Mouse (Mus musculus) myocyte (in vitro differentiated cells): ENCODE measurements around the gene C1qtnf2. TPM values are rescaled to one million over a fixed set of nuclear protein-coding genes. Genes with fewer than 3 reads are reported as not detected.

Source experiments
- H3K27me3 ChIP-seq: one replicate; pipeline ENCODE4 v1.6.1; 2011; ENCODE audit not compliant: control insufficient read depth, insufficient read depth, insufficient read length
- H3K36me3 ChIP-seq: one replicate; pipeline ENCODE4 v1.6.1; 2011; ENCODE audit not compliant: control insufficient read depth, insufficient read depth
- H3K4me2 ChIP-seq: one replicate; pipeline ENCODE4 v1.6.1; 2011; ENCODE audit warnings: low read depth, control low read depth
- H3K4me3 ChIP-seq: one replicate; pipeline ENCODE4 v1.5.1; 2011; ENCODE audit warnings: mild to moderate bottlenecking, control low read depth, moderate library complexity
- H3K79me2 ChIP-seq: one replicate; pipeline ENCODE4 v1.6.1; 2011; ENCODE audit not compliant: control insufficient read depth, insufficient read depth
- H3ac ChIP-seq: one replicate; pipeline ENCODE4 v1.6.1; 2011; ENCODE audit not compliant: control insufficient read depth, insufficient read length
- CEBPB ChIP-seq: IDR thresholded peaks from 2 replicates; pipeline ENCODE4 v1.6.1; 2011; ENCODE audit warnings: mild to moderate bottlenecking, moderate library complexity; ENCODE audit not compliant: poor library complexity, insufficient read depth, severe bottlenecking
- E2F4 ChIP-seq: IDR thresholded peaks from one replicate; pipeline ENCODE4 v1.6.1; 2011; ENCODE audit warnings: mild to moderate bottlenecking, control low read depth, moderate library complexity; ENCODE audit not compliant: insufficient read depth
- MAX ChIP-seq: IDR thresholded peaks from one replicate; pipeline ENCODE4 v1.6.1; 2011; ENCODE audit warnings: low read depth, mild to moderate bottlenecking, control low read depth
- MYOD1 ChIP-seq, 3 experiments: IDR thresholded peaks; one replicate each; pipeline ENCODE4 v1.6.1; 2011; ENCODE audit warnings: control low read depth in 2 of 3, low read depth in 2 of 3, mild to moderate bottlenecking in 2 of 3, moderate library complexity in 1 of 3; ENCODE audit not compliant: insufficient read length in 2 of 3, control insufficient read depth in 1 of 3
- MYOG ChIP-seq, 3 experiments: IDR thresholded peaks; one replicate each; pipeline ENCODE4 v1.6.1; 2011; ENCODE audit warnings: control low read depth in 2 of 3, low read depth in 2 of 3, mild to moderate bottlenecking in 2 of 3; ENCODE audit not compliant: insufficient read length in 2 of 3, control insufficient read depth in 1 of 3, insufficient read depth in 1 of 3
- POLR2A ChIP-seq: IDR thresholded peaks from one replicate; pipeline ENCODE4 v1.6.1; 2011; ENCODE audit warnings: low read depth, mild to moderate bottlenecking, control low read depth, moderate library complexity; ENCODE audit not compliant: insufficient read length
- POLR2AphosphoS2 ChIP-seq: IDR thresholded peaks from one replicate; pipeline ENCODE4 v1.6.1; 2011; ENCODE audit warnings: low read depth, control low read depth; ENCODE audit not compliant: insufficient read length
- REST ChIP-seq: IDR thresholded peaks from one replicate; pipeline ENCODE4 v1.6.1; 2011; ENCODE audit warnings: mild to moderate bottlenecking, control low read depth, moderate library complexity; ENCODE audit not compliant: insufficient read depth, insufficient read length
- SRF ChIP-seq: IDR thresholded peaks from one replicate; pipeline ENCODE4 v1.6.1; 2011; ENCODE audit warnings: low read depth; ENCODE audit not compliant: control insufficient read depth, insufficient read length
- TCF12 ChIP-seq: IDR thresholded peaks from one replicate; pipeline ENCODE4 v1.6.1; 2011; ENCODE audit warnings: mild to moderate bottlenecking, control low read depth; ENCODE audit not compliant: poor library complexity, insufficient read depth, severe bottlenecking
- TCF3 ChIP-seq: IDR thresholded peaks from one replicate; pipeline ENCODE4 v1.6.1; 2011; ENCODE audit warnings: low read depth, control low read depth; ENCODE audit not compliant: insufficient read length
- USF1 ChIP-seq: IDR thresholded peaks from one replicate; pipeline ENCODE4 v1.6.1; 2011; ENCODE audit warnings: low read depth, mild to moderate bottlenecking, control low read depth, moderate library complexity
- polyA plus RNA-seq: library from polyadenylated mRNA; unstranded; fragments of >200 nt; fragmentation: generic; extraction: Trizol; gene quantifications from one replicate; pipeline ENCODE4 v1.2.1, GENCODE M21; 2012; ENCODE audit warnings: missing spikeins

Gene C1qtnf2
- polyA plus RNA-seq, 1 experiment = not detected

DNA sequence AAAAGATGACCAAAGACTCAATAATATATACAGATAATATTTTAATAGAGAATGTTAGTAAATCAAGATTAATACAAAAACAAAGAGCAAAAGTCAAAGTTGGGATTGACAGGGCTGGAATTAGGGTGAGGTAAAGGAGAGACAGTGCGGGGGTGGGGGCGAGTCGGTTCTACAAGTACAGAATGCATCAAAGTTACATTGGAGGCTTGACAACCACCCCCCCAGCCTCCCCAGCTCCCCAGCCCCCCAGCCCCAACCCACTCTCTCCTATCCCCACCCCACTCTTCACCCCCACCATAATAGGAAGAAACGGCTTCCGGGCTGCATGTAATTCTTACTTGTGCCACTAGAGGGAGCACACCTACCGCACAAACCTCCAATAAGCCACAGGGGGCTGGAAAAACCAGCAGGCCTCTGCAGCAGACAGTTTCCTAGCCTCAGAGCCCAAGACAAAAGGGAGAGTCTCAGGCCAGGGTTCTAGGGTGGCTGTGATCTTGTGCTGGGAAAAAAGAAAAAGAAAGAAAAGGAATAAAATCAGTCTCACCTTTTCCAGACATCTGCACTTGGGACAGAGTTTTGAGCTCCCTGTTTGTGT lies 19.8 kb downstream of the C1qtnf2 start:
- Histone ChIP-seq H3K79me2 (no peaks in the 10 kb centered on the region), H3K36me3 (no peaks in the 10 kb centered on the region), H3K4me3 (no peak overlapping the region), H3K27me3 (peaks cover 6% of the 10 kb centered on the region), H3K4me2 (no peak overlapping the region), H3ac (no peak overlapping the region)
- TF ChIP-seq SRF (no peak), MYOD1 (IDR thresholded peaks at IDR 0.05; ENCODE audit: control insufficient read depth in 1 of 3, insufficient read length in 2 of 3, low read depth in 2 of 3) (no peak), POLR2A (no peak), TCF12 (no peak), POLR2AphosphoS2 (no peak)

DNA sequence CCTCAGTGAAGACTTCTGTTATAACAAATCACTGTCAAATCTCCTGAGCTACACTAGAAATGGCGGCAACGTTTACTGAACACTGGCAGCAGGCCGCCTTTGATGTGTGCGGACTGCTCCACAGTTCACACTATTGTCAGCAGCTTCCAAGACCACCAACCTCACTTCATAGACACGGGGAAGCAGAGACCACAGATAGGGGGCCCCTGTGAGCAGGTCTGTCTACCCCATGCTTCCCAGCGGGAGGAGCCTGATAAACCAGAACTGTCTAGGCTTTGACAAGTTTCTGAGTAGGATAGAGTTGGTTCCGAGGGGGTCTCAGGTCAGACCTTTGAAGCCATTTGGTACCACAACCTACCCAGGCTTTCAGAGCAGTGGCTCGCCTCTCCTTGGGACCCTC lies 21.0 kb downstream of the C1qtnf2 start:
- Histone ChIP-seq H3K27me3 (peaks cover 6% of the 10 kb centered on the region), H3K36me3 (no peaks in the 10 kb centered on the region)

DNA sequence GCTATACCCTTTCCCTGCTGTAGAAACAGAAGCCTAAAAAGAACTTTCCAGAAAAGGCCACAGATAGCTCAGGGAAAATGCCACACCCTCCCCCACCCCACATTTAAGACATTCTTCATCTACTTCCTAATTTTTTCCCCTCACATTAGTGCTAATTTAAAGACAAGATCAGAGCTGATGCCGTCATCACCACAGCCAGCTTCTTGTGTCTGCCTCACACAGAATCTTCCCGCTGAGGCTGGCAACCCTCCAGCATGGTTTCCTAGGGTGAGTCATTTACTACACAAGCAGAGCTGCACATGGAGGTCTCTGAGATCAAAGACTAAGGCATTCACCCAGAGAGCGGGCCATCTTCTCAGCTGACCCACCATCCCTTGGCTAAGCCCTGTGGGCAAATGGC lies 21.5 kb downstream of the C1qtnf2 start:
- Histone ChIP-seq H3K36me3 (no peaks in the 10 kb centered on the region), H3K4me2 (no peak overlapping the region), H3K79me2 (no peaks in the 10 kb centered on the region), H3K4me3 (no peak overlapping the region), H3K27me3 (peaks cover 6% of the 10 kb centered on the region), H3ac (no peak overlapping the region)
- TF ChIP-seq SRF (no peak), REST (no peak), MYOG (IDR thresholded peaks at IDR 0.05; ENCODE audit: control insufficient read depth in 1 of 3, insufficient read depth in 1 of 3, insufficient read length in 2 of 3, low read depth in 2 of 3) (no peak), TCF12 (no peak), MYOD1 (IDR thresholded peaks at IDR 0.05; ENCODE audit: control insufficient read depth in 1 of 3, insufficient read length in 2 of 3, low read depth in 2 of 3) (no peak), POLR2A (no peak), POLR2AphosphoS2 (no peak), E2F4 (no peak), USF1 (no peak), TCF3 (no peak), CEBPB (no peak), MAX (no peak)

More for the DNA sequence above, 21.0 kb downstream of the C1qtnf2 start:
- Histone ChIP-seq H3ac (no peak overlapping the region), H3K4me2 (no peak overlapping the region), H3K79me2 (no peaks in the 10 kb centered on the region), H3K4me3 (no peak overlapping the region)
- no peak for TF ChIP-seq REST
- no peak for TF ChIP-seq MAX
- TF ChIP-seq MYOG (IDR thresholded peaks at IDR 0.05; ENCODE audit: control insufficient read depth in 1 of 3, insufficient read depth in 1 of 3, insufficient read length in 2 of 3, low read depth in 2 of 3) = no peak
- no peak for TF ChIP-seq USF1
- TF ChIP-seq E2F4 = no peak
- TF ChIP-seq SRF = no peak

DNA sequence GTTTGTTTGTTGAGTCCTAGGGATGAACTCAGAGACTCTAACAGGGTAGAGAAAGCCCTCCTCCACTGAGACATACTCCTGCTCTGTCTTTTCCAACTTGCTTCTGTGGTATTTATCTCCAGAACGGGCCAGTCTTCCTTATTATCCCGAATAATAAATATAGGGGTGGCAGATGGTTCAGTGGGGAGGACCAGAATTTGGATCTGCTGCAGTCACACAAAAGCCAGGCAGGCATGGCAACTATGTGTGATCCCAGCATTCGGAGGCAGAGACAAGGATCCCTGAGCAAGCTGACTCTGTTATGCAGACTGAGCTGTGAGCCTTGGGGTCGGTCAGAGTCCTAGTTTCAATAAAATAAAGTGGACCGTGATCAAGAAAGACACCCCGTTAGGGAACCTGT lies 27.2 kb downstream of the C1qtnf2 start:
- no peaks in the 10 kb centered on the region for H3K79me2 ChIP-seq
- H3K4me3 ChIP-seq = no peak overlapping the region
- no peaks in the 10 kb centered on the region for H3K36me3 ChIP-seq
- H3ac ChIP-seq = no peak overlapping the region
- TF ChIP-seq USF1 = no peak
- no peak for TF ChIP-seq POLR2AphosphoS2
- TF ChIP-seq MYOD1 (IDR thresholded peaks at IDR 0.05; ENCODE audit: control insufficient read depth in 1 of 3, insufficient read length in 2 of 3, low read depth in 2 of 3) = no peak
- no peak for TF ChIP-seq MYOG (IDR thresholded peaks at IDR 0.05; ENCODE audit: control insufficient read depth in 1 of 3, insufficient read depth in 1 of 3, insufficient read length in 2 of 3, low read depth in 2 of 3)
- TF ChIP-seq SRF = no peak
- no peak for TF ChIP-seq E2F4
- no peak for TF ChIP-seq POLR2A
- TF ChIP-seq TCF3 = no peak
- no peak for TF ChIP-seq CEBPB
- TF ChIP-seq REST = no peak
- no peak for TF ChIP-seq TCF12
- no peak for TF ChIP-seq MAX
- H3K4me2 ChIP-seq = no peak overlapping the region
- H3K27me3 ChIP-seq = peaks cover 4% of the 10 kb centered on the region

DNA sequence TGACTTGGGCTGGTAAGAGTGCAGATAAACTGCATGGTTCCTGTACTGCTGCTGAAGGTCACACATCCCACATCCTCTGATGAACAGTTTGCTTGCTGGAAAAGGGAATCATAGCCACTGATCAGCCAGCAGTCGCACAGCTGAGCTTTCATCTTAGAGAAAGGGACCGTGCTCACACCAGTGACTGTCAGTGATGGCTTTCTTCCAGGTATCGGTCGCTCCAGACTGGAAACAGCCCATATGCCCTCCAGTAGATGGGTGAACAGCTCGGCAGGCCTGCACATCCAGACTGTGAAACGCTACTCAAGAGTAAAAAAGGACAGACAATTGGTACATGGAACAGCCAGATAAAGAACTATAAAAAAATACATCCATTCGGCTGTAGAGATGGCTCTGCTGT lies 31.1 kb downstream of the C1qtnf2 start:
- Histone ChIP-seq H3K4me3 (no peak overlapping the region), H3K79me2 (no peaks in the 10 kb centered on the region), H3K4me2 (no peak overlapping the region), H3ac (no peak overlapping the region), H3K36me3 (no peaks in the 10 kb centered on the region), H3K27me3 (peaks cover 17% of the 10 kb centered on the region)
- TF ChIP-seq MAX (no peak), TCF3 (no peak), POLR2A (no peak), SRF (no peak), TCF12 (no peak), E2F4 (no peak), REST (no peak), CEBPB (no peak), USF1 (no peak), MYOG (IDR thresholded peaks at IDR 0.05; ENCODE audit: control insufficient read depth in 1 of 3, insufficient read depth in 1 of 3, insufficient read length in 2 of 3, low read depth in 2 of 3) (no peak), POLR2AphosphoS2 (no peak), MYOD1 (IDR thresholded peaks at IDR 0.05; ENCODE audit: control insufficient read depth in 1 of 3, insufficient read length in 2 of 3, low read depth in 2 of 3) (no peak)
